Mouse (Mus musculus) heart, adult 8-10 months (tissue): ENCODE data around the gene Snx22. TPM values are rescaled to one million over a fixed set of nuclear protein-coding genes. Genes with fewer than 3 reads are reported as not detected.
A peak's percentile ranks its signal among the peaks of the same experiment; 100 is the strongest.

Source experiments
- DNase-seq: peaks from one replicate; pipeline ENCODE4 v3.0.0; 2022; ENCODE audit warnings: low spot score
- total RNA-seq, 4 experiments: library from RNA; stranded (reverse); gene quantifications; 2 replicates each; pipeline ENCODE4 v1.2.4; 2022

Gene Snx22
- total RNA-seq, 4 experiments from 2014 or later = 0.26 to 0.88 (median 0.47) TPM

- DNase-seq = no peak
Measured at GRCm38 (mm10) chr9:66068971-66069391, 538 bp downstream of the Snx22 start.

GRCm38 (mm10) chr9:66068056-66068455 is 1.5 kb downstream of the Snx22 start:
- DNase-seq = no peak

- DNase-seq = peak; percentile 50
Measured at GRCm38 (mm10) chr9:66067542-66067941, 2.0 kb downstream of the Snx22 start.

- DNase-seq = no peak
Measured at GRCm38 (mm10) chr9:66066791-66067190, 2.7 kb downstream of the Snx22 start.

- DNase-seq = no peak
Measured at GRCm38 (mm10) chr9:66064316-66064715, 5.2 kb downstream of the Snx22 start.

- no peak for DNase-seq
Measured at GRCm38 (mm10) chr9:66063446-66063845, 6.1 kb downstream of the Snx22 start.

GRCm38 (mm10) chr9:66061656-66062055 is 7.9 kb downstream of the Snx22 start:
- no peak for DNase-seq

GRCm38 (mm10) chr9:66060986-66061385 is 8.5 kb downstream of the Snx22 start:
- DNase-seq = no peak

- DNase-seq = no peak
Measured at GRCm38 (mm10) chr9:66060308-66060647, 9.2 kb downstream of the Snx22 start.

- peak; percentile 96 for DNase-seq
Measured at GRCm38 (mm10) chr9:66059583-66060307, 9.8 kb downstream of the Snx22 start, which contains the start of gene Ppib. TSS of gene Ppib (plus strand) at chr9:66060222.

GRCm38 (mm10) chr9:66053620-66054019 is 15.9 kb downstream of the Snx22 start:
- DNase-seq = no peak

- DNase-seq = no peak
Measured at GRCm38 (mm10) chr9:66052731-66053130, 16.8 kb downstream of the Snx22 start.

GRCm38 (mm10) chr9:66051493-66051892 is 18.0 kb downstream of the Snx22 start:
- no peak for DNase-seq

GRCm38 (mm10) chr9:66049931-66050601 is 19.5 kb downstream of the Snx22 start:
- DNase-seq = no peak

GRCm38 (mm10) chr9:66043241-66043640 is 26.3 kb downstream of the Snx22 start:
- DNase-seq = no peak

GRCm38 (mm10) chr9:66042331-66042730 is 27.2 kb downstream of the Snx22 start:
- no peak for DNase-seq

GRCm38 (mm10) chr9:66040801-66041200 is 28.7 kb downstream of the Snx22 start:
- DNase-seq = no peak

GRCm38 (mm10) chr9:66039290-66039689 is 30.2 kb downstream of the Snx22 start:
- no peak for DNase-seq

GRCm38 (mm10) chr9:66038581-66038980 is 30.9 kb downstream of the Snx22 start:
- no peak for DNase-seq

- DNase-seq = no peak
Measured at GRCm38 (mm10) chr9:66038082-66038481, 31.4 kb downstream of the Snx22 start.

- no peak for DNase-seq
Measured at GRCm38 (mm10) chr9:66020601-66021000, 48.9 kb downstream of the Snx22 start.
